Mouse (Mus musculus): ENCODE results near the gene Tmc3.

Tmc3 gene

DNA sequence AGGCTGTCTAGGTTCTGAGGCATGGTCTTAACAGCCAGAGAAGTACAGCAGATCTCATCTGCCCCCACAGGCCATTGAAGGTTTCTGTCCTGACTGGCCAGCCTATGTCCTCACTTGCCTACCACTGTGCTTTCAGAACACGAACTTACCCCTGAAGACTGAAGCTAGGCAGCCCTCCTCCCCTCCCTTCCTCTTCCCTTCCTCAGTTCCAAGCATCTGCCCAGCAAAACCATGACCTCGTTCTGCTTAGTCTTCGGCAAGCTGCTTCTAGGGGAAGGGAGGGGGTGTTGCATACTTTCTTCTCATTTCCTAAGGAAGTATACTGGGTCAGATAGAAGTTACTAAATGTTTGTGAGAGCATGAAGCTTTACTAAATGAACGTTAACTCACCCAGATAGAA lies 13.7 kb upstream of the Tmc3 start:
- no peak for TF ChIP-seq GATA4 (IDR thresholded peaks at IDR 0.05; ENCODE audit: insufficient replicate concordance, low read length)

DNA sequence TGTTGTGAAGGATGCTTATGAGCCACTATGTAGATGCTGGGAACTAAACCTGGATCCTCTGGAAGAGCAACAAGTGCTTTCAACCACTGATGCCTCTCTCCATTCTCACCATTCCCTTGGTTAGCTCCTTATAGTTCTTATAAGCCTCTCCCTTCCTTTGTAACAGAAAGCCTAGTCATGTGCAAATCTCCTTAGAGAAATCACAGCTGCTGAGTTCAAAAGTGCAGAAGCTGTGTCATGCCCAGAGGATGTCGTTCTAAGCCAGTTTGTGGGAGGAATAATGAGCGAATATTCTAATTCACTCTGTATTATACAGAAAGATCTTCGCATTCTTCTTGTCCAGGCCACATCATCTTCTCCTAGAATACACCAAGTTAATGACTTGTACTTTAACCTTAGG lies 12.8 kb upstream of the Tmc3 start:
- no peak for TF ChIP-seq GATA4 (IDR thresholded peaks at IDR 0.05; ENCODE audit: insufficient replicate concordance, low read length)

DNA sequence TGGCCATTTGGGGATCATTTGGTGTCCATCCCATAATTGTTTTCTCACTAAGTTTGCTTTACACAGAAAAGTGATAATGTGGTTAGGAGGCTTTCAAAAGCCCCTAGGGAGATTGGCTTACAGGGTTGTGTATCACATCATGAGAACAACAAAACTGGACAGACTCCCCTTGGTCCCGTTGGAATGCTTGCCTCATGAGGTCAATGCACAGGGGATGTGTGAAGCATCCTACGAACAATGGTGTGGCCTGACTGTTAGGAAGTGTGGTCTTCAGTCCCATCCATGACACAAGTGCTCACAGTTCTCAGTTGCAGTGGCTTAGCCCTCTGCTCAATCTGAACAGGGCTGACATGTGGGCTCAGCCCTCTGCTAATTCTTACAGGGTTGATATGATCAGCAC lies 12.3 kb upstream of the Tmc3 start:
- TF ChIP-seq GATA4 (IDR thresholded peaks at IDR 0.05; ENCODE audit: insufficient replicate concordance, low read length), result no peak

DNA sequence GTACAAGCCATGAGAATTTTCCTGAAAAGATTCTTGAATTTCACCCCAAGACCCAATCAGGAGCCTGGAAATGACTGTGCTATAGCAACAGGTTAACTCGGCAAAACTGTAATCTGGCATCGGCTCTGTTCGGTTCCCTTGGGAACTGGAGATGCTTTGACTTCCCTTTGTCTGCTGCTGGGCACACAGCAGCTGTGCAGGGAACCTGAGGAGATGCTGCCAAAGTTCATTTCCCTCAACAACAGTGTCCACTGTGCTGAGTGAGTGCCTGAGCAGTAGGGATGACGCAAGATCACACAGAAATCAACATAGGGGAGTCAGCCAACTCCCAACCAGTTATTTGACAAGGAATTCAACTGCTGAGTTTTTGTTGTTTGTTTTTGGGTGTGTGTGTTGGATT lies 3.8 kb upstream of the Tmc3 start:
- no peak for TF ChIP-seq GATA4 (IDR thresholded peaks at IDR 0.05; ENCODE audit: insufficient replicate concordance, low read length)

DNA sequence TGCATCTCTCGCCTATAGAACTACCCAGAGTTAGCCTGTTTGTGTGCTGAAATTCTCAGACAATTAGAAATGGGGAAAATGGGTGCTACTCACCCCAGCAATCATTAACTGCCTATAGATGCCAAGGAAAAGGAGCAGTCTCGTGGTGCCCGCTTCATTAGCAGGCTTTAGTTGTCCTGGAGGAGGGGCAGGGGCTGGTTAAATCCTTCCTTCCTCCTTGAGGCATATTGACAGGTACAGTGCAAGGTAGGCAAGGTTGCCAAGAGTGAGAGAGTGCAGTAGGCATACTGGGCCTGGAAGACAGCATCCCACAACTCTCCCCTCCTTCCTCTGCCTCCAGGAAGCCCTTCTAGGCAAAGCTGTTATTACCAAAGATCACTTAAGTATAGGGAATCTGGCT lies 9.3 kb downstream of the Tmc3 start:
- no peak for TF ChIP-seq GATA4 (IDR thresholded peaks at IDR 0.05; ENCODE audit: insufficient replicate concordance, low read length)

DNA sequence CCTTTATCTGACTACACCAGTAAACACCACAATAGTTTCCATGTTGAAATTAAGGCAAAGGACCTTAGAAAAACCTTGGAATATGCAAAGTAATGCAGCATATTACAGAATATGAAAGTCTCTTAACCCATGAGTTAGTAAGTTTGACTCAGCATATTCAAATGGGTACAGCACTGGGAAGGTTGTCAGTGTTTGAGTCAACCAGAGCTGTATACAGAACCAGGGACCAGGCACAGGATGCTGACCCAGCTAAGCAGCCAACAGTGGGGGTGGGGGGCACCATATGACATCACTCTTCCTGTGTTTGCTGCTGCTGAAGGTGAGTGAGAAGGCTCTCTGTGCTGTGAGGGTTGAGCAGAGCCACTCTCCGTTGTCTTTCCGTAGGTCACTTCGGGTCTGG lies 12.3 kb downstream of the Tmc3 start:
- no peak for TF ChIP-seq GATA4 (IDR thresholded peaks at IDR 0.05; ENCODE audit: insufficient replicate concordance, low read length)

DNA sequence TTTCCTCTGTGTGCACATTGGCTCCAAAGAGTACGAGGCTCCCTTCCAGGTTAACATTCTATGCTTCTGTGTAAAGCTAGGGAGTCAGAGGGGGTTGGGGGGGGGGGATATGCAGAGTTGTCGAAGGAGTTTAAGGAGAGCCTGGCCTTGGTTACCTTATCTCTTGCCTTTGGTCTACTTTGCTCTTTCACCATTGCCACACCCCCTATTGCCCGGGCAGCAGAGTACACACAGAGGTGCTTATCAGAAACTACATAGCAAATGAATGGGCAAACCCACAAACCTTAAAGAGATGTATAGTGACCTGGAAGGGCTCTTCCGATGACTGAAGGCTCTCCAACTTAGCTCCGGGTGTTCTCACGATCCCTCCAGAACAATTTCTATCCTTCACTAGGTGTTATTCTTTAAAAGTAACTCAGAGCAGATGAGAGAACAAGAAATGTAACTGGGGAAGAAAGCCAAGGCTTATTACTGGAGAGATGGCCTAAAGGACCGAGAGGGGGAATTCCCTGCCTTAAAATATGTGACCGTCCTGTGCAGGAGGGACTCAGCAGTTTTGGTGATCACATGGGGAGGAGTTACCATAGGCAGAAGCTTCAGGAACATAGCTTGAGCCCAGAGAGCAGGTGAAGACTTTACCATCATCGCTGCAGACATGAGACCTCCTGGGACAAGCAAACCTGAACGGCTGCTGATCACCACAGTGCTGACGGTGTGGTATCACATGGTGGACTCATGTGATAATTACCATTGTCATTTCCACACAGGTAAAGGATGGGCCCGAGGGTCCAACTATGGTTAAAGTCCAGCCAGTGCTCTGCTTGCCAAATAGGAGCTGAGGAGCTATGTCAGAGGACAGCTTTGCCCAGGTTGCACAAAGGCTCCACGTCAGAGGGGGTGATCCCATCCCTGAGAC lies 14.5 kb downstream of the Tmc3 start:
- no peak for TF ChIP-seq GATA4 (IDR thresholded peaks at IDR 0.05; ENCODE audit: insufficient replicate concordance, low read length)

DNA sequence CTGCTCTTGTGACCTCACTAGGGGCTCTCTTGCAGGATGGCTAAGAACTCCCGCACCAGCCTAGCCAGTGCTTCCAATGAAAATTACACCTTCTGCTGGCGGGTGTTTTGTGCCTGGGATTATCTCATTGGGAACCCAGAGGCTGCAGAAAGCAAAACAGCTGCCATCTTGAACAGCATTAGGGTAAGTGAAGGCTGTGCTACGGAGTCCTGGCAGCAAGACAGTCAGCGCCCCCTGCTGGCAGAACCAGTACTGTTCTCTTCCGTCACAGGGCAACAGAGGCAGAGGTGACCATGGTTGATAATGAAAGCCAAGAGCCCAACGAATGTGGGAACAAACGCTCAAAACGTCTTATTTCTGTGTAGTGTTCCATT lies 15.2 kb downstream of the Tmc3 start:
- TF ChIP-seq GATA4 (IDR thresholded peaks at IDR 0.05; ENCODE audit: insufficient replicate concordance, low read length), result no peak

DNA sequence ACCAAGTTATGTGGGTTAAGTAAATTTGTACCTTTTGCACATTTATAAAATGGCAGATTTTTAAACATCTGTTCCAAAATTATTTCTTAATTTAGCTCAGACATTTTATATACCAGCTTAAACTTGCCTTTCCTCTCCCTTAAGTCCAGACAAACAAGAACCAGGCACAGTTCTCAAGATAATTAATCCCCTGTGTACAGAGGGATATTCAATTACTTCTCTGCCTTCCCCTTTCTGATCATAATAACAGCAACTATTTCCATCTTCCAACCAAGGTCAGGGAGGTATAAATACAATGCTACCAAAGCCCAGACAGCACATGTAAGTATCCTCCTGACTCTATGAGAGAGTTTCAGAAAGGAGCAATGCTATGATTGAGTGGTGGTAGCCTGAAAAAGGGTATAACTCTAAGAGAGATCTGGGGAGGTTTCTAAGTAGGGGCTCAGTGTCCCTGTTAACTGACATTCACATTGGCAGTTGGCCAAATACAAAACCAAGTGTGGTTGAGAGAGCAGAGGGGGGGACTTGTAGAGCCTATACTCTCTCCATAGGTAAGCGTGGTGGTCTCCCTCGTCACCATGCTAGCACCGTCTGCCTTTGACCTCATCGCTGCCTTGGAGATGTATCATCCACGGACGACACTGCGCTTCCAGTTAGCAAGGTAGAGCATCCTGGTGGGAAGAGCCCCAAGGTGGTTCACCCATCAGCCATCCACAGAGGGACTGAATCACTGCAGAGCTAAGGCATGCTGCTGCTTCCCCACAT lies 19.6 kb downstream of the Tmc3 start:
- TF ChIP-seq GATA4 (IDR thresholded peaks at IDR 0.05; ENCODE audit: insufficient replicate concordance, low read length), result no peak

DNA sequence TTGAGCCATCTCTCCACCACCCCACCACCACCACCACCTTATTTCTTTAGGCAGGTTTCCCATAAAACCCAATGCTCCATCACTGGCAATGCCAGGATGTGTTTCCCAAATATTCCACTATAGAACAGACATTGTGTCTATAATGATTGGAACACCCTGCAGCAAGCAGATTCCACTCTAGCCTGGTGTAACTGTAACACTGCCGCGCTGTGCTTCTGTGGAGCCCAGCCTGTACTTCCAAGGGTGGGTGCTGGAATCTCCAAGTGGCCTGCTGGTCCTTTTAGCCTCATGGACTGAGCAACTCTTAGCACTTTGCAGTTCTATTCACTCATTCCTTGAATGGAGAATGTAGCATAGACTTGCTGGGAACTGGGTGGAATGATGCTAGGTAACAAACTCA lies 22.1 kb downstream of the Tmc3 start:
- TF ChIP-seq GATA4 (IDR thresholded peaks at IDR 0.05; ENCODE audit: insufficient replicate concordance, low read length), result no peak

DNA sequence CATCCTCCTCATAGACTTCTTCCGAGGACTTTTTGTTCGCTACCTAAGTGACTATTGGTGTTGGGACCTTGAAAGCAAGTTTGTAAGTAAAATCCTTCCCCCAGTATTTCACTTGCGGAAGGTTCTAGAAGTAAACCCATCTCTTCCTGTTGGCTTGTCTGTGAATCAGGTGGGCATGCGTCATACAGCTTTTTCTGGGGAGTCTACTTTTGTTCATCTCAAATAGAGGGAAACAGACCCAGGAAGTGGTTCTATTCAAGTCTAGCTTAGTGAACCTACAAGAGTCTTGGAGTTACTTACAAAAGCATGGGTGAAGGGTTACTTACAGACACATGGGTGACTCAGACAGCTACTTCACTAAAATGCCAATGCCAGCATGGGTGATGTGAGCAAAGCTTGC lies 25.2 kb downstream of the Tmc3 start:
- TF ChIP-seq GATA4 (IDR thresholded peaks at IDR 0.05; ENCODE audit: insufficient replicate concordance, low read length), result no peak

DNA sequence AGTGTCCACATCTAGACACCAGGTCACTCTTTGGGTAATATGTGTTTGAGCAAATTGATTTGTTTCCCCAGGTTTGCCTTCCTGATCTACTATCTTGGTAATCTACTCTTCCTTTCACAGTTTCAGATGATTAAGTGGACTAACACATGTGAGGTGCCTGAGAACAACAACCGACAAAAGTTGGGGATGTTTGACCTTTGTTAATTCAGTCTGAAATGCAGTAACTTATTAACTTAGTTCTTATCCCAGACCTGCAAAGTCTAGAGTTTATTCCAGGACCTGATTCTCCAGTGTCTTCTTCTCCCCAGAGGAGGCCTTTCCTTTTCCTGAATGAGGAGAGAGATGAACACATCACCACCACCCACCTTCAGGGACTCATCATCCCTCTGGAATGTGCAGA lies 27.2 kb downstream of the Tmc3 start:
- no peak for TF ChIP-seq GATA4 (IDR thresholded peaks at IDR 0.05; ENCODE audit: insufficient replicate concordance, low read length)

DNA sequence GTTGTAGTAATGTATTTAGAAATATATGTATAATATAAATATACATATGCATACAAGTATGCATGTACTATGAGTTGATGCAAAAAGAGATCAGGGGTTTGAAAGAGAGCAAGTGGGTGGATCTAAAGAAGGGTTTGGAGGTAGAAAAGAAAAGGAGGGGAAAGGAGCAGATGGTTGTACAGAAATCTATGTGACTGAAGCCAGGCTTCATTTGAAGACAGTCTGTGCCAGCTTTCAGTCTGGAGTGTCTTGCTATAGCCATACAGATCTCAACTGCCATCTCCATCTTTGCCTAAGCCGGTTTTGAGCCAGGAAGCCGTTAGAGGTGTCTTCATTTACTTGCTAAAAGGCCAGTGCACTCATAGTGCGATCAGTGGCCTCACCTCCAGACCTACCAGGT lies 30.5 kb downstream of the Tmc3 start:
- no peak for TF ChIP-seq GATA4 (IDR thresholded peaks at IDR 0.05; ENCODE audit: insufficient replicate concordance, low read length)

DNA sequence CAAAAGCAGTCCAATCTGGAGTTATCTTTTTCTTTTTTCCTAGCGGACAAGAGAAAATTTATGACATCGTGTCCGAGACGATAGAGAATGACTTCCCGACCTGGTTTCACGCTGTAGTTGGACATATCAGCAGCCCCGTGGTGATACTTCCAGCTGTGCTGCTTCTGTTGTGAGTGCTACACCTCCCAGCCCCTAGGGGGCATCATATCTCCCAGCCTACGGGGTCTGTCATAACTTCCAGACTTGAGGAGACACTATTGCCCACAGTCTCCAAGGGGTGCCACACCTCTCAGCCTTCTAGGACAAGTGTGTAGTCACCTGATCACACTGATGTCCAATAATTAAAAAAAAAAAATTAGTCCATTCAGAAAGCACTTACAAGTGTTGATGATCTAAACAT lies 31.1 kb downstream of the Tmc3 start:
- no peak for TF ChIP-seq GATA4 (IDR thresholded peaks at IDR 0.05; ENCODE audit: insufficient replicate concordance, low read length)

DNA sequence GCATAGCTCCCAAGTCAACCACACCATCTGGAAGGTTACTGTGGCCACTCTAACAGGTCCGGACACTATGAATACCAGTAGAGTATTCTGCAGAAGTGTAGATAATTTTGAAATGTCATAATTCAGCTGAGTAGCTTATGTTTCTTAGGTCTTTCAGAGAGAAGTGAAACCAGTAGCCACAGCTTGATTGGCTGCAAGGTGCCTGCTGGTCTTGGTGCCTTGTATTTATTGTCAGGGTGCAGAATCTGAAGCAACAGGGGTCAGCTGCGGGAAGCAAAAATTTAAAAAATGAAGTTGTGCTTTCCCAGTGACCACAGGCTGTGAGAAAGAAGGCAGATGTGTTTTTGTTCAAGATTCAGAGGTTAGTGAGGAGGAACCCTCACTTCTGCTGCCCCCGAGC lies 31.5 kb downstream of the Tmc3 start:
- TF ChIP-seq GATA4 (IDR thresholded peaks at IDR 0.05; ENCODE audit: insufficient replicate concordance, low read length), result no peak

DNA sequence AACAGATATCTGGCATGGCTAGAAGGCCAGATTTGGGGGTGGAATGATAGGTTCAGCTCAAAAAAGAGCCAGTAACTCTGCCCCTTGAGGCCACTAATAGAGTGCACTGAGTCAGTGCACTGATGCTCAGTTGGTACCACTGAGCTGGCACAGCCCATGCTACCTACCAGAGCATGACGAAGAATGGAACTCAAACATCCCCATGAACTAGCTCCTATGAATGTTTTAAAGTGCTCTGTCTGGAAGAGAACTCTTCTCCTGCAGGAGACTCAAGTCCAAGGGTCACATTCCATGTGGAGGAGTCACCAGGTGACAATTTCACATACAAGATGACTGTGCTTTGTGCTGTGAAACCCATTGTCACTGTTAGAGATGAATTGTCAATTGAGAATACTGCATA lies 34.0 kb downstream of the Tmc3 start:
- TF ChIP-seq GATA4 (IDR thresholded peaks at IDR 0.05; ENCODE audit: insufficient replicate concordance, low read length), result no peak

All from liver, adult (tissue).